Mouse (Mus musculus): ENCODE data around the gene Selenbp1.

GRCm38 (mm10) chr3:94906482-94906881 lies 26.4 kb upstream of the Selenbp1 start:
- TF ChIP-seq CTCF (IDR thresholded peaks at IDR 0.05; ENCODE audit: low read depth) (no peak), EP300 (IDR thresholded peaks at IDR 0.05; ENCODE audit: low read depth) (peak; percentile 96)

Measured in liver, embryonic 14.5 days (tissue).